Mouse (Mus musculus) layer of hippocampus, postnatal 25 days (tissue): Measurements from ENCODE around the gene Vmn1r209. TPM values are rescaled to one million over a fixed set of nuclear protein-coding genes. Genes with fewer than 3 reads are reported as not detected.
"Not testable (repeated sequence)": the region's sequence is repeated elsewhere in the genome, so short reads cannot be mapped to it uniquely, and the experiment has no call there.

ENCODE experiments used
- DNase-seq, 2 experiments: peaks; one replicate each; pipeline ENCODE4 v3.0.0; 2022; ENCODE audit warnings: mixed read lengths in 2 of 2, low spot score in 1 of 2; ENCODE audit errors: extremely low spot score in 1 of 2
- total RNA-seq, 2 experiments: library from RNA; stranded (reverse); gene quantifications; 2 replicates each; pipeline ENCODE4 v1.2.3; 2021

Vmn1r209 gene
- total RNA-seq, result under 1 TPM in 1 of 2 experiments, not detected in 1; 0.07 TPM

DNA sequence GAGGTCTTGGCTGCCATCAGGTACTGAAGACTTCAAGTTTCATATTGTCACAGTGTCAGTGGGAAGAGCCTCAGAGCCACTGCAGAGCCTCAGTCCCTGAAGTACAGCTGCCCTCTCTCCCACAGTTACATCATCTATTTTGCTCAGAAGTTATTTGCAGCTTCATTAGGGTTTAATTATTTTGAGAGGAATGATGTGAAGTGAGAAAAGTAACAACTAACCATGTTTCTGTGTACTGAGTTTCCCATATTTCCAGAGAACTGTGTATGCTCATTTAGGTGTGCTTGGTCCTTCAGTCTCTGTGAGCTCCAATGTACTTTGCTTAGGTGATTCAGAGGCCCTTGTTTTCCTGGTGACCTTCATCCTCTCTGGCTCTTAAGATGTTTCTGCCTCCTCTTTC is at the start of gene Vmn1r209:
TSS of gene Vmn1r209 (minus strand) at position 101 of the 400 bp plus-strand sequence.
- DNase-seq, result not testable (repeated sequence)

DNA sequence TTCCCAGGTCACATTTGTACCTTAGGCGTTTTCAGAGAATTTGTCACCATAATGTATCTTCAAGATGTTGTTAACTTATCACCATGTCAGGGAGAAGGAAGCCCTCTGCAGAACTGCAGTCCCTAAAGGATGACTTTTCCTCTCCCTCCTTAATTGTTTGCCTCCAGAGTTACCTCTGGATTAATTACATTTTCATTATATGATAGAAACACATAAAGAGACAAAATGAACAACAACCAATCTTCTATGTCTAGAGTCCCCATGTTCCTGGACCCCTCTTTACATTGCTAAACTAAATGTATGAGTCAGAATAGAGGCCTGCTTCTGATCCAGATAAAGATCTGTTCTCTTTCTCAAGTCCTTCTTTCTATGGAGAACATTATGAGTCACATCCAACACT is 48.0 kb upstream of the Vmn1r209 start, which contains the start of gene Vmn1r211:
TSS of gene Vmn1r211 (minus strand) at position 101 of the 400 bp plus-strand sequence.
- no peak for DNase-seq

DNA sequence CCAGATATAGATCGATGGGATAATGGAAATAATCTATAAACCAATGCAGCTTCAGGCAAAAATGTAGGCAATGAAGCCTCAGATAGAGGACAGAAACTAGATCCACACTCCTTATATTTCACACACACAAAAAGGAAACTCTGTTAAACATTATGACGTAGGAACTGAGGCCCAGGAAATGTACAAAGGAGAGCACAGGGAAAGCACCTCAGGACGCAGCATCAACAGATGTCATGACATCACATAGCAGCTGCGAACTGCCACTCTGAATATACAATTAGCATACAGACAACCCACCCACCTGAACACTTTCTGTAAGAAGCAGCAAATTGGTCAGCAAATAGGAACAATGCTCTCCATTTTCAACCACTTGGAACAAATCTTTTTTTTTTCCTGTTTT is 45.3 kb upstream of the Vmn1r209 start:
- no peak for DNase-seq

DNA sequence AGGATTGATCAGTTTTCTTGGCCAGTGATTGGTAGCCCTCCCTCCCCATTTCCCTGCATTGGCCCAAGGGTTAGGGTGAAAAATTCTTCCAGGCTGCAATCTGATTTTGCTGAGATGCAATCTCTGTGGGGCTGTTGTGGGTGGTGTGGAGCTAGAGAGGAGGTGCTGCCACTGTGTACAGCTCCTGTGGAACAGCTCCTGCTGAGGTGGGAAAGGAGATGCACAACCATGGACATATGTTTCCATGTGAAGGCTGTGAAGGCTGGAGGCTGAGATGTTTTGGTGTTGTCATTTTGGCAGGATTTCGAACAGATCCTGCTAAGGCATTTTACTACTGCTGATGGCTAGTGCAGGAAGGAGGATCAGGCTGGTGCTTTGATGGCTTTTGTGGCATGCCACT is 37.3 kb upstream of the Vmn1r209 start:
- no peak for DNase-seq

DNA sequence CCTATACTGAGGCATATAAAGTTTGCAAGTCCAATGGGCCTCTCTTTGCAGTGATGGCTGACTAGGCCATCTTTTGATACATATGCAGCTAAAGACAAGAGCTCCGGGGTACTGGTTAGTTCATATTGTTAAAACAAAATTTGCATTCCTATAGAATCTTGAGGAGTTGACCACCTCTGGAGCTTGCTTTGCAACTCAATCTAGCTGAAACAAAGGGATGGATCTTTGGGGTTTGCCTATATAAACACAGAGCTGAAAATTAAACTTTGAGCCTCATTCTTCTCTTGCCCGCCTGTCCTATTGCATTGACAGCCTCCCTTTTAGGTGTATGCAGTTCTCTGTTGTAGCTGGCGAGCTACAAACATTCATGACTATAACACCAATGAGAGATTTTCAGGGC is 34.8 kb upstream of the Vmn1r209 start:
- not testable (repeated sequence) for DNase-seq

DNA sequence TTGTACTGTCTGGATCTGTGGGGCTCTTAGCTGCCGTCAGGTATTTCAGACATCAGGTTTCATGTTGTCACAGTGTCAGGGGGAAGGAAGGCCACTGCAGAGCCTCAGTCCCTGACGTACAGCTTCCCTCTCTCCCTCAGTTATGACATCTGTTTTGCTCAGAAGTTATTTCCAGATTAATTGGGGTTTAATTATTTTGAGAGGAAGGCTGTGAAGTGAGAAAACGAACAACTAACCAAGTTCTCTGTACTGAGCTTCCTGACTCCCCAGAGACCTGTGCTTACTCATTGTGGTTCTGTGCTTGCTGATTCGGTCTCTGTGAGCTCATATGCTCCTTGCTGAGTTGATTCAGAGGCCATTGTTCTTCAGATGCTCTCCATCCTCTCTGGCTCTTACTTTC is 21.8 kb upstream of the Vmn1r209 start, which contains the start of gene Vmn1r210:
TSS of gene Vmn1r210 (minus strand) at position 101 of the 400 bp plus-strand sequence.
- no peak for DNase-seq

DNA sequence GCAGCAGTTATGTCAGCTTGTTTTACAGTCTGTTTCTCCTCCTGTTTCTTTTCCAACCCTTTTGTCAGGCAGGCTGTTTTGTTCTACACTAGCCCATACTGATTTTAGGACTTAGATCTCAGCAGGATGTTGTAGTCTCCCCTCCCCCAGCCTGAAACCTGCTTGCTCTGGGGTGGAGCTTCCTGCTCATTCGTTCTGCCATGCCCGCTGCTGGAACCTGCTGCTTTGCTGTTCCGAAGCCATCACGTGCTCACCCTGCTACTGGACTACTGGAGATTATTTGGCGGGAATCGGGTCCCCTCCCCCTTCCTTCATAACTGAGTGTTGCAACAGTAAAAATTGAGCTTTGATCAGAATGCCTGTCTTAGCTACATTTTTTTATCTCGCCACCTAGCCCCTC is 19.9 kb upstream of the Vmn1r209 start:
- DNase-seq, result not testable (repeated sequence)

DNA sequence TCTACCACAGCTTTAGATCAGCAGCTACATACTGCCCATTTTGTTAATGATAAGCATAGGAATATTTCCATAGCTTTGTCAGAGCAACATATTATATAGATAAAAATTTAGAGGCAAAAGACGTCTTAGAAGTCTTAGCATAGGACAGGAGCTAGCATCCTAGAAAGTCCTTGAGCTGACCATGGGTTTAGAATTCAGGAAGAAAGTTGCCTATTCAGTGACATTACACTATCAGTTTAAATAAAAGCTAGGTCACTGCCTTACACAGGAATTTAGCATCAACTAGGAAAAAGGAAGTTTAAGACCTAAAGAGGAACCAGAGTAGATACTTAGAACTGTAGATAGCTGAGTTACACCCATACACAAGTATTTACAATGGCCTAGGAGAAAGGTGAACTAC is 12.1 kb upstream of the Vmn1r209 start:
- not testable (repeated sequence) for DNase-seq

DNA sequence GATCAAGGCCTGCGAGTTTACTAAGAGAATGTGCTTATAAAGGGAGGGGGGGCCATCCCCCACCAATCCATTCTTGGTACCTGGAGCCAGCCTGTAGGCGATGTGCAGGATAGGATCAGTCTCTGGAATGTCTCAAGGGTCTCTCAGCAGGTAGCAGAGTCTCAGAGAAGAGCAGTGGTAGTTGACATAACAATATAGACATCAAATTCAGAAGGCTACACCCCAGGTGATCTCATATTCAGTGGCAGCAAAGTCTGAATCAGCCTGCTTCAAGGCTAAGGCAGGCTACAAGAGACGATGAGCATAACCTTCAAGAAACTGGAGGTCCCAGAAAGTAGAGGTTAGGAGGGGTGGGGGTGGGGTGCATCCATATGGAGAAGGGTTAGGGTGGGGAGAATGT is 21.4 kb downstream of the Vmn1r209 start:
- DNase-seq, result not testable (repeated sequence)

DNA sequence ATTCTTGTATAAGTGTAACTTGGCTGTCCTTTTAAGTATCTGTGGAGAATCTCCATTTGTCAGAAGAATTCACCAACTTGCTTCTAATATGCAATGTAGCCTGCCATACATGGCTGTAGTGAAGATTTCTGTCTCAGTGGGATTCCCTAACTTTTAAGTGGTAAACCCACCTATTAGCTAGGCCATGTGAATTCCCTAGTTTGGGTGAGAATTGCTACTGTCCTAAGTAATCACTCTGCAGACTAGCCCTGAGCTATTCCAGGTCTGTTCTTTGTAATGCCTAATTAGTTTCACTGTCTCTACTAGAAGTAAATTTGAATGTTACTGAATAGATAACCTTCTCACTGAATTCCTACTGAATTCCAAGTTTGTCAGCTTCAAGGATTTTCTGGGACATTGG is 25.3 kb downstream of the Vmn1r209 start:
- not testable (repeated sequence) for DNase-seq

DNA sequence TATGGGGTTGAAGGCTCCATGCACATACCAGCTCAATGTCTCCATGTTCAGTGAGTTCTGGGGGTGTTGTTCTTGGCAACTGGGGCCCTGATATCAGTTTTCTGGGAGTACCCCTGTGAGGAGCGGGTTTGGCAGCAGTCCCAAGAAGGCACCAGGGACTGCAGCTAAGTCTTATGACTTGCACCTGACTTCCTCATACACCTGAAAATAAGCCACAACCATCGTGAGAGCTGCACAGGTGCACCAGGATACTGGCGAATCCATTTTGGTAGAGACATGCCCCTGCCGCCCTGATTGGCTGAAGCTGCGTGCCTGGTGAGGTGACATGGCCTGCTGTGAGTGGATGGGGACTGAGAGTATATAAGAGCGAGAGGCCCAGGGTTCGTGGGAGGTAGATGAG is 32.2 kb downstream of the Vmn1r209 start, which contains the start of gene Vmn1r208:
TSS of gene Vmn1r208 (minus strand) at position 101 of the 400 bp plus-strand sequence.
- not testable (repeated sequence) for DNase-seq

DNA sequence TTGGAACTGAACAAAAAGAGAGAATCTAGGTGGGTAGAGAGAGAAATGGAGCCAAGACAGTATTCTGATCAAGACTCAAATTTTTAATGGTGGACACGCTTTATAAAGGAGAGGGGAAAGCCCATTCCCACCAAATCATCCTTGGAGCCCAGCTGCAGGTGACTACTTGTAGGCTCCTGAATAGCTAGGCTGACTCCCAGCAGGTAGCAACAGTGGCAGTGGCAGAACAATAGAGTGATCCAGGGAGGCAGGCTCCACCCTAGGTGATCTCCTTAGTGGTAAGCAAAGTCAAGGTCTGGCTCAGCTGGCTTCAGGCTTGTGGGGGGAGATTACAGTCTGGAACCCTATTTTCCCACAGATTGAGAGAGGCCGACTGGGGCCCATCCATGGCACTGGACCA is 37.9 kb downstream of the Vmn1r209 start:
- DNase-seq, result not testable (repeated sequence)

Other genes starting within 250 kb of the Vmn1r209 start
- not detected for gene Vmn1r205, start 216.7 kb downstream of the Vmn1r209 start, total RNA-seq
- gene Vmn1r206, start 185.4 kb downstream of the Vmn1r209 start, total RNA-seq, result not detected
- under 1 TPM; 0.14 to 0.17 TPM for gene Vmn1r207-ps, start 80.1 kb downstream of the Vmn1r209 start, total RNA-seq
- gene Vmn1r208, start 32.3 kb downstream of the Vmn1r209 start, total RNA-seq, result not detected
- gene Vmn1r210, start 21.7 kb upstream of the Vmn1r209 start, total RNA-seq, result not detected
- gene Vmn1r211, start 47.9 kb upstream of the Vmn1r209 start, total RNA-seq, result not detected
- gene Vmn1r212, start 74.5 kb upstream of the Vmn1r209 start, total RNA-seq, result not detected
- gene Vmn1r213, start 198.0 kb upstream of the Vmn1r209 start, total RNA-seq, result not detected
- gene Vmn1r214, start 220.7 kb upstream of the Vmn1r209 start, total RNA-seq, result not detected